Mouse (Mus musculus): ENCODE data around the gene Gldc. TPM values are rescaled to one million over a fixed set of nuclear protein-coding genes. Genes with fewer than 3 reads are reported as not detected.
"Not testable (repeated sequence)": the region's sequence is repeated elsewhere in the genome, so short reads cannot be mapped to it uniquely, and the experiment has no call there.

The Gldc gene
- polyA plus RNA-seq (2012; fragmentation: generic; extraction: Trizol) = 0.43 TPM
- long read RNA-seq, experiment 1 = 0 reads
- long read RNA-seq, experiment 2, partial matches to known transcripts = 2 of 6 reads
- long read RNA-seq, experiment 2, other reads (novel, unspliced or antisense) = 4 of 6 reads

DNA sequence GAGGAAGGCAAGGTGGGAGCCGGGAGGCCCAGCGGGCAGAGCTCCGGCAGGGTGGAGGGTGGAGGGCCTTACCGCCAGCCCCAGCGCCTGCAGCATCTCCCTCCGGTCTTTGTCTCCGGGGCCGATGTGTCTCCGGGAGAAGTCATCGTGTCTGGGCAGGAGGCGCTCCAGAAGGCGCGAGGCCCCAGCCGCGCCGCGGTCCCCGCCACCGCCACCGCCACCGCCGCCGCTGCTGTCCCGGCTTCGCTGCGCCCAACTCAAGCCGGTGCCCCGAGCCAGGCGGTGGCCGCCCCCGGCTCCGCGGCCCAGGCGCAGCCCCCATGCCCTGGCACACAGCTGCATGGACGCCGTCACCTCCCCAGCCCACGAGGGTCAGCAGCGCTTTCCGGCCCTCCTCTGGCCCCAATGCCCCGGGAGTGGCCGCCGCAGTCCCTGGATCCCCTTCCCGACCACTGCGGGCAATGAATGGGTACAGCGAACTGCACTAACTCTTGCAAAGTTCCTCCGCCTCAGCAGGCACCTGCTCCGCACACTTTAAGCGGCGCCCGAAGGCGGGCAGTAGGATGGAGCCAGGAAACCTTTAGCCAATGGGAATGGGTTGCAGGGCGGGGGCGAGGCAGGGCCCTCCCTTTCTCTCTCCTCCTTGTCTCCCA lies at the start of gene Gldc:
Gene Gldc (minus strand): TSS at position 511 of the 653 bp plus-strand sequence.
- Histone ChIP-seq H3ac (ENCODE audit: control insufficient read depth, insufficient read length, low read depth) (no peak within 1 kb of the TSS), H3K36me3 (ENCODE audit: control insufficient read depth, insufficient read depth) (no peaks in the 10 kb centered on the region), H3K27me3 (ENCODE audit: control insufficient read depth, insufficient read depth, insufficient read length) (peaks cover 13% of the 10 kb centered on the region), H3K4me3 (ENCODE audit: insufficient read depth, poor library complexity, severe bottlenecking) (no peak within 1 kb of the TSS), H3K79me3 (ENCODE audit: low read depth) (no peaks in the 10 kb centered on the region), H3K79me2 (ENCODE audit: control insufficient read depth, insufficient read depth) (no peaks in the 10 kb centered on the region)
- TF ChIP-seq CEBPB (IDR thresholded peaks at IDR 0.05; ENCODE audit: low read depth) = no peak
- TF ChIP-seq CTCF (IDR thresholded peaks at IDR 0.05; ENCODE audit: control insufficient read depth, insufficient read depth, insufficient read length) = no peak
- no peak for TF ChIP-seq MYOG (IDR thresholded peaks at IDR 0.05; ENCODE audit: control insufficient read depth, extremely low read depth, insufficient read length)
- TF ChIP-seq MAX (IDR thresholded peaks at IDR 0.05) = no peak
- no peak for TF ChIP-seq FOSL1 (IDR thresholded peaks at IDR 0.05; ENCODE audit: insufficient read depth, low read length, poor library complexity, severe bottlenecking)
- no peak for TF ChIP-seq MYOD1 (IDR thresholded peaks at IDR 0.05; ENCODE audit: control insufficient read depth, insufficient read length, low read depth)
- no peak for TF ChIP-seq USF1 (IDR thresholded peaks at IDR 0.05; ENCODE audit: low read depth)

DNA sequence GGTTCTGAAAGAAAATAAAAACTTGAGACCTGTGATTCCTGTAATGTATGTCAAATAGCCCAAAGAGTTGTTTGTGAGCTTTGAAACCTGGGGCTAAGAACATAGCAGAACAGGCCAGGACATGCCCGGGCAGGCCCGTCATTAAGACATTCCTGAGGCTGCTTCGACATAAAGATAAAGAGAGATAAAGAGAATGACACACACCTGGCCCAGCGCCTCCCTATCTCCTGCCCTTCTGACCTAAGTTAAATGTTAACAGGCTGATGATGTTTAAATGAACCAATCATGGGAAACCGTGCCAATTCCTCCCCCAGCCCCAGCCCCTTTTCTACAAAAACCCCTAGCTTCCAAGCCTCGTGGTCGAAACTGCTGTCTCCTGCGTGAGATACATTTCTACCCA lies 47.4 kb upstream of the Gldc start:
- not testable (repeated sequence) for H3K4me3 ChIP-seq (ENCODE audit: insufficient read depth, poor library complexity, severe bottlenecking); H3ac ChIP-seq (ENCODE audit: control insufficient read depth, insufficient read length, low read depth); H3K36me3 ChIP-seq (ENCODE audit: control insufficient read depth, insufficient read depth); H3K79me2 ChIP-seq (ENCODE audit: control insufficient read depth, insufficient read depth); H3K27me3 ChIP-seq (ENCODE audit: control insufficient read depth, insufficient read depth, insufficient read length); H3K79me3 ChIP-seq (ENCODE audit: low read depth)

DNA sequence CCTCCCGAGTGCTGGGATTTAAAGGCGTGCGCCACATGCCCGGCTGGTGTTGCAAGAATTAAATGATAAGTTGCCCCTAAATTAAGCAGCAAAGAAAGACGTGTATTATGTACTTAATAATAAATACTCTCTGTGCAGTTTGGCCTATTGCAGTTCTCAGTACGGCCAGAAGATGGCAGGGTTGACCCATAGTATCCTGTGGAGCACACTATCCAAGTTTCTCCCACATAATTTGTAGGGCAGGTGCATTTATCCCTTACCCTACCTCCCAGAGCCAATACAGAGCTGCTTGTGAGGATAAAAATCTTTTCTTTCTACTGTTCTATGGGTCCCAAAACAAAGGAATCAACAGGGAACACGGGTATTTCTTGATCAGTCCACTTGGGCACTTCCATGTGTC lies 42.1 kb upstream of the Gldc start:
- TF ChIP-seq MYOD1 (IDR thresholded peaks at IDR 0.05; ENCODE audit: control insufficient read depth, insufficient read length, low read depth) (no peak), MYOG (IDR thresholded peaks at IDR 0.05; ENCODE audit: control insufficient read depth, extremely low read depth, insufficient read length) (no peak), MAX (IDR thresholded peaks at IDR 0.05) (no peak), CTCF (IDR thresholded peaks at IDR 0.05; ENCODE audit: control insufficient read depth, insufficient read depth, insufficient read length) (peak; percentile 45)
- Histone ChIP-seq H3K27me3 (ENCODE audit: control insufficient read depth, insufficient read depth, insufficient read length) (peaks cover 14% of the 10 kb centered on the region), H3K36me3 (ENCODE audit: control insufficient read depth, insufficient read depth) (no peaks in the 10 kb centered on the region), H3K4me3 (ENCODE audit: insufficient read depth, poor library complexity, severe bottlenecking) (no peak overlapping the region), H3K79me2 (ENCODE audit: control insufficient read depth, insufficient read depth) (no peaks in the 10 kb centered on the region), H3ac (ENCODE audit: control insufficient read depth, insufficient read length, low read depth) (no peak overlapping the region), H3K79me3 (ENCODE audit: low read depth) (no peaks in the 10 kb centered on the region)

DNA sequence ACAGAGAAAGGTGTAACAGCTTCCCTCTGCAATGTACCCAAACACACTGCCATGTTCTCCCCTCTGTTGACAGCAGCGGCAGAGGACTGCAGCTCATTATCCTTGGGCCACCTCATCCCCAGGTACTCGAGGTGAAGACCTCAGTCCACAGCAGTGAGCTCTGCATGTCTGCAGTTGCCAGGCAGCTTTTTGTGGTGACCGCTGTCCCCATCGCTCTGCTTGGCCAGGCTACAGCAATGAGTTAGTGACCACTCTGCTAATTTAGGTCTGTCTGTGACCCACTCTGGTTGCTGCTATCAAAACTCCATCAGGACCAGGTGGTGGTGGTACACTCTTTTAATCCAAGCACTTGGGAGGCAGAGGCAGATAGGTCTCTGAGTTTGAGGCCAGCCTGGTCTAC lies 41.0 kb upstream of the Gldc start:
- Histone ChIP-seq H3K79me2 (ENCODE audit: control insufficient read depth, insufficient read depth) (no peaks in the 10 kb centered on the region), H3K27me3 (ENCODE audit: control insufficient read depth, insufficient read depth, insufficient read length) (peaks cover 14% of the 10 kb centered on the region), H3K79me3 (ENCODE audit: low read depth) (no peaks in the 10 kb centered on the region), H3K4me3 (ENCODE audit: insufficient read depth, poor library complexity, severe bottlenecking) (no peak overlapping the region), H3K36me3 (ENCODE audit: control insufficient read depth, insufficient read depth) (no peaks in the 10 kb centered on the region), H3ac (ENCODE audit: control insufficient read depth, insufficient read length, low read depth) (no peak overlapping the region)
- TF ChIP-seq USF1 (IDR thresholded peaks at IDR 0.05; ENCODE audit: low read depth) (no peak), MAX (IDR thresholded peaks at IDR 0.05) (no peak), MYOD1 (IDR thresholded peaks at IDR 0.05; ENCODE audit: control insufficient read depth, insufficient read length, low read depth) (no peak), MYOG (IDR thresholded peaks at IDR 0.05; ENCODE audit: control insufficient read depth, extremely low read depth, insufficient read length) (no peak), CTCF (IDR thresholded peaks at IDR 0.05; ENCODE audit: control insufficient read depth, insufficient read depth, insufficient read length) (no peak), FOSL1 (IDR thresholded peaks at IDR 0.05; ENCODE audit: insufficient read depth, low read length, poor library complexity, severe bottlenecking) (no peak), CEBPB (IDR thresholded peaks at IDR 0.05; ENCODE audit: low read depth) (no peak)

DNA sequence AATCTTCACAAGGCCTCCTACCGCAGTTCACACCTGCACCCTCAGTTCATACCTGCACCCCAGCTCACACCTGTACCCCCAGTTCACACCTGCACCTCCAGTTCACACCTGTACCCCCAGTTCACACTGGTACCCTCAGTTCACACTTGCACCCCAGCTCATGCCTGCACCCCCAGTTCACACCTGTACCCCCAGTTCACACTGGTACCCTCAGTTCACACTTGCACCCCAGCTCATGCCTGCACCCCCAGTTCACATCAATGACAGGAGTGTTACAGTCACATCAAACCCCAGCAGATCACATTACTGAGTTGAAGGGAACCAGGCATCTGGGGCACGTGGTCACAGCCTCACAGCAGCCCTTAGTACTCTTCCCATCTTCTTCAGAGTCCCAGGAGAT lies 40.5 kb upstream of the Gldc start:
- H3K4me3 ChIP-seq (ENCODE audit: insufficient read depth, poor library complexity, severe bottlenecking); H3K36me3 ChIP-seq (ENCODE audit: control insufficient read depth, insufficient read depth); H3K79me2 ChIP-seq (ENCODE audit: control insufficient read depth, insufficient read depth); H3K79me3 ChIP-seq (ENCODE audit: low read depth); H3ac ChIP-seq (ENCODE audit: control insufficient read depth, insufficient read length, low read depth): not testable (repeated sequence)
- peaks cover 14% of the 10 kb centered on the region for H3K27me3 ChIP-seq (ENCODE audit: control insufficient read depth, insufficient read depth, insufficient read length)

DNA sequence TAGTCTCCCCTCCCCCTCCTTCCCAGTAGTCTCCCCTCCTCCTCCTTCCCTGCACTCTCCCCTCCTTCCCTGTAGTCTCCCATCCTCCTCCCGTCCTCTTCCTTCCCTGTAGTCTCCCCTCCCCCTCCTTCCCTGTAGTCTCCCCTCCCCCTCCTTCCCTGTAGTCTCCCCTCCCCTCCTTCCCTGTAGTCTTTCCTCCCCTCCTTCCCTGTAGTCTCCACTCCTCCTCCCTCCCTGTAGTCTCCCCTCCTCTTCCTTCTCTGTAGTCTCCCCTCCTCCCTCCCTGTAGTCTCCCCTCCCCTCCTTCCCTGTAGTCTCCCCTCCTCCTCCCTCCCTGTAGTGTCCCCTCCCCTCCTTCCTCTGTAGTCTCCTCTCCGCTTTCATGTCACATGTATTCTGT lies 38.8 kb upstream of the Gldc start:
- H3K79me2 ChIP-seq (ENCODE audit: control insufficient read depth, insufficient read depth) = no peaks in the 10 kb centered on the region
- H3ac ChIP-seq (ENCODE audit: control insufficient read depth, insufficient read length, low read depth) = no peak overlapping the region
- TF ChIP-seq USF1 (IDR thresholded peaks at IDR 0.05; ENCODE audit: low read depth) (no peak), MYOD1 (IDR thresholded peaks at IDR 0.05; ENCODE audit: control insufficient read depth, insufficient read length, low read depth) (no peak), CEBPB (IDR thresholded peaks at IDR 0.05; ENCODE audit: low read depth) (no peak), FOSL1 (IDR thresholded peaks at IDR 0.05; ENCODE audit: insufficient read depth, low read length, poor library complexity, severe bottlenecking) (no peak), MYOG (IDR thresholded peaks at IDR 0.05; ENCODE audit: control insufficient read depth, extremely low read depth, insufficient read length) (no peak), CTCF (IDR thresholded peaks at IDR 0.05; ENCODE audit: control insufficient read depth, insufficient read depth, insufficient read length) (no peak), MAX (IDR thresholded peaks at IDR 0.05) (no peak)
- peaks cover 14% of the 10 kb centered on the region for H3K27me3 ChIP-seq (ENCODE audit: control insufficient read depth, insufficient read depth, insufficient read length)
- no peaks in the 10 kb centered on the region for H3K36me3 ChIP-seq (ENCODE audit: control insufficient read depth, insufficient read depth)
- no peak overlapping the region for H3K4me3 ChIP-seq (ENCODE audit: insufficient read depth, poor library complexity, severe bottlenecking)
- no peaks in the 10 kb centered on the region for H3K79me3 ChIP-seq (ENCODE audit: low read depth)

DNA sequence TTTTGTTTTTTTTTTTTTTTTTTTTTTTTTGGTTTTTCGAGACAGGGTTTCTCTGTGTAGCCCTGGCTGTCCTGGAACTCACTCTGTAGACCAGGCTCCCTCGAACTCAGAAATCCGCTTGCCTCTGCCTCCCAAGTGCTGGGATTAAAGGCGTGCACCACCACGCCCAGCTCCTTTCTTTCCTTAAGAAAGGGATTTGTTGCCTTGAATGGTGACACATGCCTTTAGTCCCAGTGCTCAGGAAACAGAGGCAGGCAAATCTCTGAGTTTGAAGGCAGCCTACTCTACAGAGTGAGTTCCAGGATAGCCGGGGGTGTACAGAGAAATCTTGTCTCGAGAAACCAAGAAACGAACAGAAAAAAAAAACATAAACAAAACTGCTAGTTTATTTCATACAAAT lies 33.8 kb upstream of the Gldc start:
- not testable (repeated sequence) for H3K79me3 ChIP-seq (ENCODE audit: low read depth); H3ac ChIP-seq (ENCODE audit: control insufficient read depth, insufficient read length, low read depth); H3K36me3 ChIP-seq (ENCODE audit: control insufficient read depth, insufficient read depth); H3K27me3 ChIP-seq (ENCODE audit: control insufficient read depth, insufficient read depth, insufficient read length); H3K79me2 ChIP-seq (ENCODE audit: control insufficient read depth, insufficient read depth); H3K4me3 ChIP-seq (ENCODE audit: insufficient read depth, poor library complexity, severe bottlenecking)
